In genomic region chr5:142869463-142869862, GRCm38 (mm10) we compare ENCODE assay signal across 12 mouse cellular contexts. TPM values are rescaled to one million over a fixed set of nuclear protein-coding genes. Genes with fewer than 3 reads are reported as not detected.
DNase-seq lines count a peak whose midpoint lies in the region; ATAC-seq and TF ChIP-seq lines count a peak whose summit lies in the region.
"Had no signal": no experiment of that assay in that cellular context is flagged by ENCODE, and none has a peak within 500 bp of the region (broad histone marks: within the 10 kb centered on the region; RNA-seq: fewer than 3 reads in every experiment).

No protein-coding gene starts in this region.

- no peaks in the 10 kb centered on the region for H3K4me1 ChIP-seq in intestine, embryonic 15.5 days (replicated peaks)
- no peaks in the 10 kb centered on the region for H3K4me1 ChIP-seq in intestine, embryonic 16.5 days (ENCODE audit: control insufficient read depth, insufficient read depth, low read length)
- peaks cover 32% of the 10 kb centered on the region for H3K4me1 ChIP-seq in embryonic facial prominence, embryonic 13.5 days
- H3K4me1 ChIP-seq in hindbrain, embryonic 16.5 days (ENCODE audit: control insufficient read depth, insufficient read depth, low read depth, low read length): peaks cover 6% of the 10 kb centered on the region
- no peaks in the 10 kb centered on the region for H3K4me1 ChIP-seq in midbrain, postnatal 0 days (ENCODE audit: insufficient read depth, low read length)

- 75% methylated on average over 13 of the region's 13 CpGs for WGBS in intestine, embryonic 15.5 days
- WGBS in intestine, embryonic 16.5 days: 75% methylated on average over 13 of the region's 13 CpGs
- WGBS in embryonic facial prominence, embryonic 13.5 days: 50% methylated on average over 13 of the region's 13 CpGs
- WGBS in hindbrain, embryonic 16.5 days: 46% methylated on average over 13 of the region's 13 CpGs
- 45% methylated on average over 13 of the region's 13 CpGs for WGBS in midbrain, postnatal 0 days

- no peaks in the 10 kb centered on the region for H3K9me3 ChIP-seq in intestine, embryonic 15.5 days
- H3K9me3 ChIP-seq in intestine, embryonic 16.5 days (ENCODE audit: control insufficient read depth, low read length): no peaks in the 10 kb centered on the region
- H3K9me3 ChIP-seq in embryonic facial prominence, embryonic 13.5 days: 0 out of 2 replicates have a peak, but pooled peaks cover 2% of the 10 kb centered on the region
- H3K9me3 ChIP-seq in hindbrain, embryonic 16.5 days (ENCODE audit: control insufficient read depth, low read length): no peaks in the 10 kb centered on the region
- H3K9me3 ChIP-seq in midbrain, postnatal 0 days (ENCODE audit: low read length): no peaks in the 10 kb centered on the region

- intact Hi-C loops in heart, postnatal 36 days (cut with DNase I): no loop called here

- no peak overlapping the region for H3K4me2 ChIP-seq in intestine, embryonic 15.5 days (replicated peaks)
- no peak overlapping the region for H3K4me2 ChIP-seq in intestine, embryonic 16.5 days (ENCODE audit: low read depth, low read length)
- H3K4me2 ChIP-seq in embryonic facial prominence, embryonic 13.5 days: no peak overlapping the region
- no peak overlapping the region for H3K4me2 ChIP-seq in hindbrain, embryonic 16.5 days (ENCODE audit: low read length)
- H3K4me2 ChIP-seq in midbrain, postnatal 0 days (ENCODE audit: low read depth, low read length, poor library complexity, severe bottlenecking): no peak overlapping the region

- H3K4me3 ChIP-seq in intestine, embryonic 15.5 days (replicated peaks): no peak overlapping the region
- no peak overlapping the region for H3K4me3 ChIP-seq in intestine, embryonic 16.5 days (ENCODE audit: low read length)
- H3K4me3 ChIP-seq in embryonic facial prominence, embryonic 13.5 days: no peak overlapping the region
- no peak overlapping the region for H3K4me3 ChIP-seq in hindbrain, embryonic 16.5 days (ENCODE audit: low read length)
- H3K4me3 ChIP-seq in midbrain, postnatal 0 days (ENCODE audit: low read depth, low read length): no peak overlapping the region
- H3K4me3 ChIP-seq: erythroblast, embryonic 14.5 days; left cerebral cortex, adult 2 months had no signal

- H3K9ac ChIP-seq in intestine, embryonic 15.5 days: no peak overlapping the region
- no peak overlapping the region for H3K9ac ChIP-seq in intestine, embryonic 16.5 days (ENCODE audit: low read depth, low read length)
- H3K9ac ChIP-seq in embryonic facial prominence, embryonic 13.5 days: no peak overlapping the region
- H3K9ac ChIP-seq in hindbrain, embryonic 16.5 days (ENCODE audit: low read depth, low read length): no peak overlapping the region
- no peak overlapping the region for H3K9ac ChIP-seq in midbrain, postnatal 0 days (replicated peaks; ENCODE audit: low read length, poor library complexity, severe bottlenecking)

- 0 out of 2 replicates have a peak, but pooled peaks cover 5% of the 10 kb centered on the region for H3K36me3 ChIP-seq in intestine, embryonic 15.5 days
- 0 out of 2 replicates have a peak, but pooled peaks cover 5% of the 10 kb centered on the region for H3K36me3 ChIP-seq in intestine, embryonic 16.5 days (ENCODE audit: control insufficient read depth, insufficient read depth, low read length)
- H3K36me3 ChIP-seq in embryonic facial prominence, embryonic 13.5 days: peaks cover 53% of the 10 kb centered on the region
- H3K36me3 ChIP-seq in hindbrain, embryonic 16.5 days (ENCODE audit: control insufficient read depth, insufficient read depth, low read length): peaks cover 11% of the 10 kb centered on the region; the same call in 1 of the 2 replicates
- H3K36me3 ChIP-seq in midbrain, postnatal 0 days (ENCODE audit: insufficient read depth, low read length): peaks cover 12% of the 10 kb centered on the region; the same call in 1 of the 2 replicates

- H3K27me3 ChIP-seq in intestine, embryonic 15.5 days (replicated peaks): no peaks in the 10 kb centered on the region
- H3K27me3 ChIP-seq in intestine, embryonic 16.5 days (replicated peaks; ENCODE audit: control insufficient read depth, insufficient read depth, low read length): no peaks in the 10 kb centered on the region
- H3K27me3 ChIP-seq in embryonic facial prominence, embryonic 13.5 days: no peaks in the 10 kb centered on the region
- no peaks in the 10 kb centered on the region for H3K27me3 ChIP-seq in hindbrain, embryonic 16.5 days (replicated peaks; ENCODE audit: control insufficient read depth, insufficient read depth, low read length)
- no peaks in the 10 kb centered on the region for H3K27me3 ChIP-seq in midbrain, postnatal 0 days (ENCODE audit: insufficient read depth, low read length)

- 0 out of 2 replicates have a peak, but pooled peaks have one; percentile 34 for ATAC-seq in intestine, embryonic 15.5 days
- no peak for ATAC-seq in intestine, embryonic 16.5 days
- ATAC-seq in embryonic facial prominence, embryonic 13.5 days (ENCODE audit: insufficient number of reproducible peaks, insufficient read depth, low FRiP score, low TSS enrichment, low read depth): no peak
- peak; percentile 56 for ATAC-seq in hindbrain, embryonic 16.5 days
- peak; percentile 47 for ATAC-seq in midbrain, postnatal 0 days (ENCODE audit: low FRiP score)

- peak; percentile 86 for DNase-seq in midbrain, postnatal 0 days (ENCODE audit: low spot score)
- DNase-seq in ovary, postnatal 14 days (ENCODE audit: low spot score): no peak
- no peak for DNase-seq in gastrocnemius, postnatal 25 days
- DNase-seq in heart, postnatal 36 days: no peak
- DNase-seq: kidney, adult 11 months; lung, postnatal 14 days had no signal

- peak; percentile 59 for TF ChIP-seq CTCF in midbrain, postnatal 0 days (IDR thresholded peaks at IDR 0.05)

- H3K27ac ChIP-seq in intestine, embryonic 15.5 days: no peak overlapping the region
- no peak overlapping the region for H3K27ac ChIP-seq in intestine, embryonic 16.5 days (ENCODE audit: low read length)
- peak overlapping the region; percentile 57 for H3K27ac ChIP-seq in embryonic facial prominence, embryonic 13.5 days
- peak overlapping the region; percentile 37; the same call in 1 of the 2 replicates for H3K27ac ChIP-seq in hindbrain, embryonic 16.5 days (ENCODE audit: low read depth, low read length)
- peak overlapping the region; percentile 43; the same call in 1 of the 2 replicates for H3K27ac ChIP-seq in midbrain, postnatal 0 days (ENCODE audit: low read depth, low read length)
- H3K27ac ChIP-seq: left cerebral cortex, adult 2 months had no signal

RNA-seq across cellular contexts. Expression of gene Fbxl18, which starts 25.8 kb away (rescaled TPM):
- polyA plus RNA-seq in intestine, embryonic 15.5 days (2015; fragmentation: Nextera tagmentation; extraction: Ambion mirVana): 11.1 and 11.4 TPM in 2 replicates
- polyA plus RNA-seq in intestine, embryonic 16.5 days (2015; fragmentation: Nextera tagmentation; extraction: Ambion mirVana): 7.7 and 10.3 TPM in 2 replicates
- polyA plus RNA-seq in embryonic facial prominence, embryonic 13.5 days (2015; fragmentation: Nextera tagmentation; extraction: Ambion mirVana): 15.0 and 15.7 TPM in 2 replicates
- polyA plus RNA-seq in hindbrain, embryonic 16.5 days (2015; fragmentation: Nextera tagmentation; extraction: Ambion mirVana): 29.7 and 32.9 TPM in 2 replicates
- 52.8 and 67.5 TPM in 2 replicates for total RNA-seq in midbrain, postnatal 0 days (2014; rRNA removed)
- 25.5 and 27.5 TPM in 2 replicates for polyA plus RNA-seq in midbrain, postnatal 0 days (2015; fragmentation: Nextera tagmentation; extraction: Ambion mirVana)
- 1 to 10 TPM; 5.6 to 6.8 TPM for total RNA-seq in gastrocnemius, postnatal 25 days (2021)
- total RNA-seq in heart, postnatal 36 days (2021): 1 to 10 TPM; 5.3 to 6.5 TPM

RNA-seq across cellular contexts. Expression of gene Actb, which starts 37.1 kb away (rescaled TPM):
- 14,579 and 17,104 TPM in 2 replicates for polyA plus RNA-seq in intestine, embryonic 15.5 days (2015; fragmentation: Nextera tagmentation; extraction: Ambion mirVana)
- polyA plus RNA-seq in intestine, embryonic 16.5 days (2015; fragmentation: Nextera tagmentation; extraction: Ambion mirVana): 14,111 and 16,287 TPM in 2 replicates
- 14,475 and 16,597 TPM in 2 replicates for polyA plus RNA-seq in embryonic facial prominence, embryonic 13.5 days (2015; fragmentation: Nextera tagmentation; extraction: Ambion mirVana)
- 11,512 and 13,219 TPM in 2 replicates for polyA plus RNA-seq in hindbrain, embryonic 16.5 days (2015; fragmentation: Nextera tagmentation; extraction: Ambion mirVana)
- total RNA-seq in midbrain, postnatal 0 days (2014; rRNA removed): 5,191 and 5,200 TPM in 2 replicates
- polyA plus RNA-seq in midbrain, postnatal 0 days (2015; fragmentation: Nextera tagmentation; extraction: Ambion mirVana): 15,915 and 17,004 TPM in 2 replicates
- total RNA-seq in gastrocnemius, postnatal 25 days (2021): 100 to 1,000 TPM; 487 to 619 TPM
- 100 to 1,000 TPM; 707 to 812 TPM for total RNA-seq in heart, postnatal 36 days (2021)

RNA-seq across cellular contexts. Expression of gene Tnrc18, which starts 52.0 kb away (rescaled TPM):
- 19.5 and 21.6 TPM in 2 replicates for polyA plus RNA-seq in intestine, embryonic 15.5 days (2015; fragmentation: Nextera tagmentation; extraction: Ambion mirVana)
- 10.5 and 13.2 TPM in 2 replicates for polyA plus RNA-seq in intestine, embryonic 16.5 days (2015; fragmentation: Nextera tagmentation; extraction: Ambion mirVana)
- 44.0 and 55.7 TPM in 2 replicates for polyA plus RNA-seq in embryonic facial prominence, embryonic 13.5 days (2015; fragmentation: Nextera tagmentation; extraction: Ambion mirVana)
- 19.7 and 23.8 TPM in 2 replicates for polyA plus RNA-seq in hindbrain, embryonic 16.5 days (2015; fragmentation: Nextera tagmentation; extraction: Ambion mirVana)
- total RNA-seq in midbrain, postnatal 0 days (2014; rRNA removed): 114 and 142 TPM in 2 replicates
- polyA plus RNA-seq in midbrain, postnatal 0 days (2015; fragmentation: Nextera tagmentation; extraction: Ambion mirVana): 17.4 and 19.4 TPM in 2 replicates
- total RNA-seq in gastrocnemius, postnatal 25 days (2021): 10 to 100 TPM; 25.2 to 31.6 TPM
- 10 to 100 TPM; 55.4 to 62.3 TPM for total RNA-seq in heart, postnatal 36 days (2021)

Comparison
In these comparisons a context has a peak if more than half of its experiments do, and no peak if none do; other contexts are left out.
1. ATAC-seq: peak in intestine, embryonic 15.5 days (single experiment), hindbrain, embryonic 16.5 days (single experiment) and midbrain, postnatal 0 days (single experiment); none in intestine, embryonic 16.5 days (single experiment) and embryonic facial prominence, embryonic 13.5 days (single experiment).
2. H3K27ac ChIP-seq: peak in embryonic facial prominence, embryonic 13.5 days (single experiment), hindbrain, embryonic 16.5 days (single experiment) and midbrain, postnatal 0 days (single experiment); none in intestine, embryonic 15.5 days (single experiment) and intestine, embryonic 16.5 days (single experiment).